ENCODE assay signal across 27 mouse cellular contexts in the genomic region with DNA sequence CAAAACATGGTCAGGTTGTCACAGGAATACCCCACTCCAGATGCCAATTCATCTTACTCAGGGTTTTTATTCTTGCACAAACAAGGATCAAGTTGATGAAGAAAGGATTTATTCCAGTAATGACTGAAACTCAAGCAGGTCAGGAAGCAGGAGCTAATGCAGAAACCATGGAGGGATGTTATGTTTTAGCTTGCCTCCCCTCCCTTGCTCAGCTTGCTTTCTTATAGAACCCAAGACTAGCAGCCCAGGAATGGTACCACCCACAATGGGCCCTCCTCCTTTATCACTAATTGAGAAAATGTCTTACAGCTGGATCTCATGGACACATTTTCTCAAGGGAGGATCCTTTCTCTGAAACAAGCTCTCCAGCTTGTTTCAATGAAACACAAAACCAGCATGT.
"Had no signal": no experiment of that assay in that cellular context is flagged by ENCODE, and none has a peak within 500 bp of the region (broad histone marks: within the 10 kb centered on the region; RNA-seq: fewer than 3 reads in every experiment).

No protein-coding gene starts in this region.

- H3K4me1 ChIP-seq: heart, embryonic 13.5 days; heart, embryonic 15.5 days; hindbrain, embryonic 13.5 days; hindbrain, embryonic 15.5 days; kidney, embryonic 15.5 days; limb, embryonic 13.5 days; limb, embryonic 15.5 days; liver, embryonic 12.5 days had no signal

- H3K36me3 ChIP-seq: heart, embryonic 13.5 days; heart, embryonic 15.5 days; hindbrain, embryonic 13.5 days; hindbrain, embryonic 15.5 days; kidney, embryonic 15.5 days; limb, embryonic 13.5 days; limb, embryonic 15.5 days; liver, embryonic 12.5 days had no signal

- DNase-seq: gastrocnemius, postnatal 14 days; gastrocnemius, postnatal 36 days; heart, adult 11 months; heart, adult 2 months; heart, postnatal 14 days; heart, postnatal 36 days; kidney, adult 11 months; kidney, adult 2 months; kidney, adult 9 months; kidney, postnatal 14 days; kidney, postnatal 36 days; layer of hippocampus, adult 9-11 months; layer of hippocampus, postnatal 36 days; left cerebral cortex, postnatal 4 days had no signal

- ATAC-seq: hindbrain, postnatal 0 days; intestine, embryonic 16.5 days; liver, embryonic 12.5 days had no signal

- H3K4me3 ChIP-seq: heart, adult 2 months; heart, embryonic 13.5 days; heart, embryonic 15.5 days; hindbrain, embryonic 13.5 days; hindbrain, embryonic 15.5 days; kidney, embryonic 15.5 days; limb, embryonic 13.5 days; limb, embryonic 15.5 days; liver, embryonic 12.5 days had no signal

- H3K9ac ChIP-seq: heart, embryonic 13.5 days; heart, embryonic 15.5 days; hindbrain, embryonic 13.5 days; hindbrain, embryonic 15.5 days; kidney, embryonic 15.5 days; limb, embryonic 13.5 days; limb, embryonic 15.5 days; liver, embryonic 12.5 days; liver, embryonic 14.5 days had no signal

- H3K27me3 ChIP-seq: heart, embryonic 13.5 days; heart, embryonic 15.5 days; hindbrain, embryonic 13.5 days; hindbrain, embryonic 15.5 days; kidney, embryonic 15.5 days; limb, embryonic 13.5 days; limb, embryonic 15.5 days; liver, embryonic 12.5 days had no signal

- H3K4me2 ChIP-seq: heart, embryonic 11.5 days; heart, embryonic 13.5 days; heart, embryonic 15.5 days; hindbrain, embryonic 13.5 days; hindbrain, embryonic 15.5 days; kidney, embryonic 15.5 days; limb, embryonic 13.5 days; limb, embryonic 15.5 days; liver, embryonic 12.5 days had no signal

- H3K27ac ChIP-seq: heart, adult 2 months; heart, embryonic 13.5 days; heart, embryonic 15.5 days; hindbrain, embryonic 13.5 days; hindbrain, embryonic 15.5 days; hindbrain, postnatal 0 days; kidney, embryonic 15.5 days; kidney, postnatal 0 days; limb, embryonic 13.5 days; limb, embryonic 15.5 days; liver, embryonic 12.5 days; liver, embryonic 14.5 days had no signal

- H3K9me3 ChIP-seq: heart, embryonic 13.5 days; heart, embryonic 15.5 days; hindbrain, embryonic 15.5 days; kidney, embryonic 15.5 days; limb, embryonic 13.5 days; limb, embryonic 15.5 days; liver, embryonic 12.5 days had no signal
